Mouse (Mus musculus) cerebellum, adult 2 months (tissue): ENCODE measurements at regions not wholly inside any gene's neighbourhood (a gene's known extent, or its start where the extent isn't known, plus 50 kb on each side); places are given as distances from the start of the nearest gene placed in this dataset.

Source experiments
- CTCF ChIP-seq: fragments of 200-500 bp; IDR thresholded peaks from 2 replicates; pipeline ENCODE4 v1.5.1; 2011; ENCODE audit warnings: low read depth, mild to moderate bottlenecking, control low read depth, low read length, moderate library complexity, borderline replicate concordance; ENCODE audit not compliant: insufficient read depth
- POLR2A ChIP-seq: fragments of 200-500 bp; IDR thresholded peaks from 2 replicates; pipeline ENCODE4 v1.6.1; 2011; ENCODE audit warnings: low read length, control low read depth, borderline replicate concordance; ENCODE audit not compliant: insufficient read depth

GRCm38 (mm10) chr2:133481305-133481704 is 70.7 kb upstream of the Bmp2 start:
- TF ChIP-seq CTCF (no peak), POLR2A (no peak)
